Mouse (Mus musculus): ENCODE data around the gene Ubxn11. TPM values are rescaled to one million over a fixed set of nuclear protein-coding genes. Genes with fewer than 3 reads are reported as not detected.

Gene Ubxn11
- polyA plus RNA-seq, 1 experiment from 2014 or later: 13.4 TPM

DNA sequence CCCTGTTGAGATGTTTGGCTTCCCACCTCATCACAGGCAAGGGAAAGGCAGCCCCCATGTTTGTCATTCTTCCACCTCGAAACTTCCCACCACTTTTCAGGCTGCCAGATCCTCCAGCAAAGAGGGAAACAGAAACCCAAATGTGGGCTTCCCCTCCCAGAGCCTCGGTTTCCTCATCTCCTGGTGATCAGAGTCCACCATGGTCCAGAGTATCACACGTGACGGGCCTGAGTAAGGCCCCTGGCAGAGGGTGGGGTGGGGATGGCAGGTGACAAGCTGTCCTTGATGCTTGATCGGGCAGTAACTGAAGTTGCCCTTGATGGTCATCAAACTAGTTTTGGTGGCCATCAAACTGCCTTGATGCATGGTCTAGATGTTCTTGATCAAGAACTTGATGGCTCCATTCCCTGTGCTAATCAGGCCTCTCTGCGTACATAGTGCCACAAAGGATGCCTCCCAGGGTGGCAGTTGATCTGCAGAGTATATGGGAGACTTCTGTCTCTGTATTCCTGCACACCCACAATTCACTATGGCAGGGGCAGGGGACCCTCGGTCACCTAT is 8.3 kb upstream of the Ubxn11 start:
- no peak overlapping the region for H3K27ac ChIP-seq
- H3K4me3 ChIP-seq: no peak overlapping the region
- H3K27me3 ChIP-seq: 0 out of 2 replicates have a peak, but pooled peaks cover 2% of the 10 kb centered on the region
- H3K4me2 ChIP-seq (replicated peaks): no peak overlapping the region
- H3K9ac ChIP-seq: no peak overlapping the region
- ATAC-seq (ENCODE audit: low FRiP score): no peak
- no peaks in the 10 kb centered on the region for H3K4me1 ChIP-seq
- no peaks in the 10 kb centered on the region for H3K36me3 ChIP-seq
- no peaks in the 10 kb centered on the region for H3K9me3 ChIP-seq (replicated peaks)
- 88% methylated on average over 7 of the region's 7 CpGs for WGBS

DNA sequence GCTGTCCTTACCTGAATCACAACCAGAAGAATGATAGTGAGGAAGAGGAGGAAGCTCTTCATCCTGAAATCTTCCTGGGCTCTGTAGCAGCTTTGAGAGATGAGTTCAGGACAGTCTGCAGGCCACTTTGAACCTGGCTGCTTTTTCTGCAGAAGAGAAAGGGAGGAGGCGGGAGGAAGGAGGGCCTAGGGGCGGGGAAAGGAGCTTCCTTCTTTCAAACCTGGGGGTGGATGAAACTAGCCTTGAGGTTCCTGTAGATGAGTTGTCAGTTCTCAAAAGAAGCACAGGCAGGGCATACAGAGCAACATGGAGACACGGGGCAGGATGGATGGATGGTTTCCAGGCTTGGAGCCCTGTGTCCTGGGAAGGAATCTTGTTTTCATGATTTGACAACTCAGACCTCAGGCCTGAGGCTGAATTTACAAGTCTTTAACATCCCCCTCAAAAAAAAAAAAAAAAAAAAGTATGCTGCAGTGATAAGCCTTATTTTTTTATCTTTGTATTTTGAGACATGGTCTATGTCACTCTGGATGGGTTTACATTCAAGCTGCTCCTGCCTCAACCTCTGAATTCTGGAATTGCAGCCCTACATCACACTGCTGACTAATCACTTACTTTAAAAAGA is 7.3 kb upstream of the Ubxn11 start, which contains the start of gene Cd52:
Cd52 (minus strand) TSS at position 160 of the 625 bp plus-strand sequence.
- Histone ChIP-seq H3K4me1 (no peaks in the 10 kb centered on the region), H3K9me3 (replicated peaks) (no peaks in the 10 kb centered on the region), H3K9ac (no peak within 1 kb of the TSS), H3K4me2 (replicated peaks) (no peak within 1 kb of the TSS), H3K27me3 (0 out of 2 replicates have a peak, but pooled peaks cover 2% of the 10 kb centered on the region), H3K27ac (no peak within 1 kb of the TSS), H3K36me3 (no peaks in the 10 kb centered on the region), H3K4me3 (no peak within 1 kb of the TSS)
- no peak for ATAC-seq (ENCODE audit: low FRiP score)
- WGBS: 62% methylated on average over 3 of the region's 3 CpGs

- Histone ChIP-seq H3K4me3 (no peak overlapping the region), H3K4me2 (replicated peaks) (no peak overlapping the region), H3K27me3 (0 out of 2 replicates have a peak, but pooled peaks cover 2% of the 10 kb centered on the region), H3K27ac (no peak overlapping the region), H3K9ac (no peak overlapping the region), H3K36me3 (no peaks in the 10 kb centered on the region), H3K4me1 (no peaks in the 10 kb centered on the region), H3K9me3 (replicated peaks) (no peaks in the 10 kb centered on the region)
- ATAC-seq (ENCODE audit: low FRiP score): no peak
- WGBS: 82% methylated on average over 3 of the region's 3 CpGs
Measured at GRCm38 (mm10) chr4:134096120-134096519, 6.2 kb upstream of the Ubxn11 start.

DNA sequence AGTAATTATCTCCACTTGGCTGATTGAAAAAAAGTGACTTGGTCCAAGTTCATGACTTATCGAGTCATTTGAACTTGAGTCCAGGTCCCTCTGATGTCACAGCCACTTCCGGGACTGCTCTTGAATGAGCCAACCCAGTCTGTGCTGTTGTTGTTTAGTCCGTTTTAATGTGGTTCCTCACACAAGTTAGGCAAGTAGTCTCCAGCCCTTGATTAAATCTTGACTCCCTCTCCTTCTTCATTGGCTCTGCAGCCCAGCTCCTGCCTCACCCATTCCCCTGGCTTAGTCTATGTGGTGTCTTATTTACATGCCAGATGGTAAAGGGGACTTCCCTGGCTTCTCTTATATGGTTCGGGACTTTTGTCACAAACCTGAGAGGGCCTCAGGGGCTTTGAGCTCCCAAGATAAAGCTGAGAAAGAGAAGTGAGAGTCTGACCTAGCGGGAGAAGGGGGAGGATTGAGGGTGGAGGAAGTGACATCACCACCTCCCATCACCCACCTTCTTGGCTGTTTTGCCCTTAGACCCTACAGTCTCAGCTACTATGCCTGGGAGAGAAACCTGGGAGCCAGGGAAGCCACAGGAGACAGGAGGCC is 5.3 kb upstream of the Ubxn11 start:
- no peak for ATAC-seq (ENCODE audit: low FRiP score)
- no peaks in the 10 kb centered on the region for H3K36me3 ChIP-seq
- no peak overlapping the region for H3K4me2 ChIP-seq (replicated peaks)
- no peak overlapping the region for H3K27ac ChIP-seq
- WGBS: 79% methylated on average over 5 of the region's 5 CpGs
- H3K27me3 ChIP-seq: 0 out of 2 replicates have a peak, but pooled peaks cover 2% of the 10 kb centered on the region
- H3K9me3 ChIP-seq (replicated peaks): no peaks in the 10 kb centered on the region
- H3K4me3 ChIP-seq: no peak overlapping the region
- H3K4me1 ChIP-seq: no peaks in the 10 kb centered on the region
- no peak overlapping the region for H3K9ac ChIP-seq

GRCm38 (mm10) chr4:134098628-134099027 is 3.7 kb upstream of the Ubxn11 start:
- H3K4me1 ChIP-seq: peaks cover 3% of the 10 kb centered on the region; the same call in 1 of the 2 replicates
- no peaks in the 10 kb centered on the region for H3K27me3 ChIP-seq
- H3K9me3 ChIP-seq (replicated peaks): no peaks in the 10 kb centered on the region
- no peak overlapping the region for H3K4me2 ChIP-seq (replicated peaks)
- H3K9ac ChIP-seq: no peak overlapping the region
- no peak overlapping the region for H3K27ac ChIP-seq
- no peak overlapping the region for H3K4me3 ChIP-seq
- H3K36me3 ChIP-seq: no peaks in the 10 kb centered on the region
- WGBS: 74% methylated on average over 8 of the region's 8 CpGs
- no peak for ATAC-seq (ENCODE audit: low FRiP score)

DNA sequence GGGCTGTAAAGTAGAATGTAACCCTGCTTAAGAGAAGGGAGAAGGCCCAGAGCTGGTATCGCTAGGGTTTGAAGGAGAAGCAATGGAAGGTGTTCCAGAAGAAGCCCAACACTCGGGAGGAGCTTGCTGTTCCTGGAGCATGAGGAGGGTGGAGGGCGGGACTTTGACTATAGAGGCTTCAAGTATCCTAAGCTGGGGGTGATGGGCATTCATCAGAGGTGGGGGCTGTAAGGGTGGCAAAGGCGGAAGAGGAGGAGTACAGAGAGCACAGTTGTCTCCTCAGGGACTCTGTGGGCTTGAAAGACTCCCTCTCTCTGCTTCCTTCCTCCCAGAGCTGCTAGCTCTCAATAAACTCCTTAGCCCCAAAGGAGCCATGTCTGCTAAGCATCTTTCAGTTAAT is 2.1 kb upstream of the Ubxn11 start:
- Histone ChIP-seq H3K4me2 (replicated peaks) (no peak overlapping the region), H3K27me3 (no peaks in the 10 kb centered on the region), H3K27ac (no peak overlapping the region), H3K9me3 (replicated peaks) (no peaks in the 10 kb centered on the region), H3K4me1 (peaks cover 3% of the 10 kb centered on the region; the same call in 1 of the 2 replicates), H3K36me3 (no peaks in the 10 kb centered on the region), H3K9ac (no peak overlapping the region), H3K4me3 (no peak overlapping the region)
- 77% methylated on average over 4 of the region's 4 CpGs for WGBS
- no peak for ATAC-seq (ENCODE audit: low FRiP score)

GRCm38 (mm10) chr4:134102742-134103119 is 361 bp downstream of the Ubxn11 start:
- H3K27me3 ChIP-seq: no peaks in the 10 kb centered on the region
- peaks cover 3% of the 10 kb centered on the region; the same call in 1 of the 2 replicates for H3K4me1 ChIP-seq
- H3K4me2 ChIP-seq (replicated peaks): peak overlapping the region; percentile 75
- H3K9me3 ChIP-seq (replicated peaks): no peaks in the 10 kb centered on the region
- H3K9ac ChIP-seq: peak overlapping the region; percentile 55
- peak overlapping the region; percentile 74 for H3K4me3 ChIP-seq
- H3K36me3 ChIP-seq: no peaks in the 10 kb centered on the region
- 3% methylated on average over 20 of the region's 21 CpGs for WGBS
- no peak overlapping the region for H3K27ac ChIP-seq
- peak; percentile 75 for ATAC-seq (ENCODE audit: low FRiP score)

- H3K36me3 ChIP-seq: no peaks in the 10 kb centered on the region
- no peaks in the 10 kb centered on the region for H3K27me3 ChIP-seq
- H3K9ac ChIP-seq: no peak overlapping the region
- H3K27ac ChIP-seq: no peak overlapping the region
- no peak for ATAC-seq (ENCODE audit: low FRiP score)
- no peaks in the 10 kb centered on the region for H3K9me3 ChIP-seq (replicated peaks)
- H3K4me1 ChIP-seq: peaks cover 3% of the 10 kb centered on the region; the same call in 1 of the 2 replicates
- WGBS: 77% methylated on average over 7 of the region's 7 CpGs
- H3K4me3 ChIP-seq: no peak overlapping the region
- H3K4me2 ChIP-seq (replicated peaks): no peak overlapping the region
Measured at GRCm38 (mm10) chr4:134106105-134106504, 3.7 kb downstream of the Ubxn11 start.

DNA sequence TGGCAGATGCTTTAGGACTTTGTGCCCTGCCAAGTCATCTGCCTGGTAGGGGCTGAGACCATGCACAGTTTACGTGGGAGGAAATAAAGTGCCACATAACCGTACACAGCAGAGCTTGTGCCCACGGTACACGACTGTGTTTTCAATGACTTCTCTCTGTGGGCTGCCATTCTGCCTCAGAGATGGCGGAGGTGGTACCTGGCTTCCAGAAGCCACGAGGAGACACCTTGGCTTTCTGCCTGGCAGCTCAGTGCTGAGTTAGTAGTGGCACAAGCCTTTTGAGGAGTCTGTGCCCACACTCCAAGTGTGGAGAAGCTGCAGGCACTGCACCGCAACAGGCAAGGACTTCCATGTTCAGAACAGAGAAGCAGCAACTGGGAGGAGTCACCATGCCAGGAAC is 5.4 kb downstream of the Ubxn11 start:
- ATAC-seq (ENCODE audit: low FRiP score): no peak

GRCm38 (mm10) chr4:134108196-134108595 is 5.8 kb downstream of the Ubxn11 start:
- WGBS: 51% methylated on average over 5 of the region's 5 CpGs
- Histone ChIP-seq H3K9ac (no peak overlapping the region), H3K27me3 (no peaks in the 10 kb centered on the region), H3K36me3 (no peaks in the 10 kb centered on the region), H3K27ac (no peak overlapping the region), H3K4me1 (no peaks in the 10 kb centered on the region), H3K9me3 (replicated peaks) (no peaks in the 10 kb centered on the region), H3K4me2 (replicated peaks) (no peak overlapping the region), H3K4me3 (no peak overlapping the region)
- ATAC-seq (ENCODE audit: low FRiP score): no peak

More for the DNA sequence above, 5.4 kb downstream of the Ubxn11 start:
- no peaks in the 10 kb centered on the region for H3K27me3 ChIP-seq
- no peak overlapping the region for H3K9ac ChIP-seq
- H3K9me3 ChIP-seq (replicated peaks): no peaks in the 10 kb centered on the region
- H3K36me3 ChIP-seq: no peaks in the 10 kb centered on the region
- H3K4me3 ChIP-seq: no peak overlapping the region
- WGBS: 87% methylated on average over 7 of the region's 7 CpGs
- H3K4me1 ChIP-seq: peaks cover 2% of the 10 kb centered on the region; the same call in 1 of the 2 replicates
- no peak overlapping the region for H3K27ac ChIP-seq
- H3K4me2 ChIP-seq (replicated peaks): no peak overlapping the region

DNA sequence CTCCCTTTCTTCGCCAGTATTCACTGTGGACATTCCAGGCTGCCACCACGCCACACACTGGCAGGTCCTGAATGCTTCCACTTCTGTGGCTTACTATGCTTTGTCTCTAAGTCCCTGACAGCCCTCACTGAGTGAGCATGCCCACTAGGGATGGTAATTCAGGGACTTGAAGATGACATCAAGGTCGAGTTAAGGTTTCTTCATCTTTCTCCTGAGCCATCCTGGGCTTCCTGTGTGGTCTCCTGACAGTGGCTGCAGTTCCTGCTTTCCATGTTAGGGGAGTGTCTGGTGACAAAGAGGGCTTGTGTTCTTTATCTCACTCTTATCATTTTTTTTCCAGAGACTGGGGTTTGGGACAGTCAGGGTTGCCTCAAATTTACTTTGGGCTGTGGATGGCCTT is 8.3 kb downstream of the Ubxn11 start:
- no peaks in the 10 kb centered on the region for H3K27me3 ChIP-seq
- H3K4me1 ChIP-seq: no peaks in the 10 kb centered on the region
- no peak overlapping the region for H3K9ac ChIP-seq
- H3K27ac ChIP-seq: no peak overlapping the region
- no peak for ATAC-seq (ENCODE audit: low FRiP score)
- 45% methylated on average over 3 of the region's 3 CpGs for WGBS
- no peak overlapping the region for H3K4me2 ChIP-seq (replicated peaks)
- H3K36me3 ChIP-seq: no peaks in the 10 kb centered on the region
- no peaks in the 10 kb centered on the region for H3K9me3 ChIP-seq (replicated peaks)
- H3K4me3 ChIP-seq: no peak overlapping the region

GRCm38 (mm10) chr4:134112403-134112802 is 10.0 kb downstream of the Ubxn11 start:
- no peak for ATAC-seq (ENCODE audit: low FRiP score)

More at GRCm38 (mm10) chr4:134112403-134112802, 10.0 kb downstream of the Ubxn11 start:
- Histone ChIP-seq H3K27me3 (no peaks in the 10 kb centered on the region), H3K4me2 (replicated peaks) (no peak overlapping the region), H3K4me3 (no peak overlapping the region), H3K36me3 (no peaks in the 10 kb centered on the region), H3K27ac (no peak overlapping the region), H3K9me3 (replicated peaks) (no peaks in the 10 kb centered on the region), H3K4me1 (no peaks in the 10 kb centered on the region), H3K9ac (no peak overlapping the region)
- WGBS: 77% methylated on average over 6 of the region's 6 CpGs
